Mouse (Mus musculus) embryo, embryonic 10 days (tissue): ENCODE measurements around the gene Dbi.

Experiments used
- DNase-seq: peaks from one replicate; pipeline ENCODE4 v3.0.0-alpha.2; 2015; ENCODE audit warnings: low spot score

The Dbi gene

GRCm38 (mm10) chr1:120120969-120121811 is at the start of gene Dbi, which contains the start of gene 3110009E18Rik:
TSS of gene Dbi (minus strand) at chr1:120121078.
TSS of gene 3110009E18Rik (plus strand) at chr1:120121187.
- DNase-seq: peak; percentile 98

GRCm38 (mm10) chr1:120170307-120170706 is 49.4 kb upstream of the Dbi start:
- no peak for DNase-seq

GRCm38 (mm10) chr1:120168674-120169073 is 47.8 kb upstream of the Dbi start:
- DNase-seq: no peak

GRCm38 (mm10) chr1:120168016-120168415 is 47.1 kb upstream of the Dbi start:
- DNase-seq: no peak

- DNase-seq: no peak
These were observed 41.7 kb upstream of the Dbi start for GRCm38 (mm10) chr1:120162616-120163015.

GRCm38 (mm10) chr1:120161502-120161901 is 40.6 kb upstream of the Dbi start:
- no peak for DNase-seq

GRCm38 (mm10) chr1:120158474-120159127 is 37.7 kb upstream of the Dbi start:
- no peak for DNase-seq

- peak; percentile 68 for DNase-seq
These were observed 34.4 kb upstream of the Dbi start for GRCm38 (mm10) chr1:120155325-120155724.

- DNase-seq: peak; percentile 67
These were observed 33.4 kb upstream of the Dbi start for GRCm38 (mm10) chr1:120154232-120154631.

- DNase-seq: no peak
These were observed 26.1 kb upstream of the Dbi start for GRCm38 (mm10) chr1:120146994-120147393.

GRCm38 (mm10) chr1:120145527-120146216 is 24.8 kb upstream of the Dbi start:
- no peak for DNase-seq

- no peak for DNase-seq
These were observed 21.7 kb upstream of the Dbi start for GRCm38 (mm10) chr1:120142551-120142950.

GRCm38 (mm10) chr1:120140144-120140693 is 19.3 kb upstream of the Dbi start:
- DNase-seq: no peak

GRCm38 (mm10) chr1:120138923-120139540 is 18.2 kb upstream of the Dbi start:
- DNase-seq: no peak

- no peak for DNase-seq
These were observed 15.3 kb upstream of the Dbi start for GRCm38 (mm10) chr1:120135934-120136786.

GRCm38 (mm10) chr1:120132376-120132775 is 11.5 kb upstream of the Dbi start:
- DNase-seq: no peak

- no peak for DNase-seq
These were observed 5.4 kb upstream of the Dbi start for GRCm38 (mm10) chr1:120126318-120126717.

GRCm38 (mm10) chr1:120125471-120125870 is 4.6 kb upstream of the Dbi start:
- no peak for DNase-seq

- no peak for DNase-seq
These were observed 4.0 kb upstream of the Dbi start for GRCm38 (mm10) chr1:120124839-120125238.

GRCm38 (mm10) chr1:120122634-120123383 is 1.9 kb upstream of the Dbi start:
- DNase-seq: no peak
